Comparison of ENCODE assay signal across 7 mouse cellular contexts in genomic region chr7:132810879-132811278, GRCm38 (mm10). TPM values are rescaled to one million over a fixed set of nuclear protein-coding genes. Genes with fewer than 3 reads are reported as not detected.
DNase-seq lines count a peak whose midpoint lies in the region; ATAC-seq lines count a peak whose summit lies in the region.

No protein-coding gene starts in this region.

- intact Hi-C loops in gastrocnemius, postnatal 14 days (cut with DNase I; ENCODE audit: low total_unique reads) = loop anchor here (5.0 to 10.0 kb wide), 2 partner anchors 74 to 194 kb away; no protein-coding TSS in a partner anchor
- intact Hi-C loops in left cerebral cortex, postnatal 4 days (cut with DNase I) = loop anchor here (1.0 kb wide), 1 partner anchor 155 kb away; no protein-coding TSS in a partner anchor

- H3K36me3 ChIP-seq in intestine, embryonic 16.5 days (ENCODE audit: control insufficient read depth, insufficient read depth, low read length) = no peaks in the 10 kb centered on the region
- no peaks in the 10 kb centered on the region for H3K36me3 ChIP-seq in midbrain, embryonic 11.5 days (ENCODE audit: control insufficient read depth, insufficient read depth, low read length)

- 67% methylated on average over 1 of the region's 1 CpGs for WGBS in intestine, embryonic 16.5 days
- WGBS in midbrain, embryonic 11.5 days = 66% methylated on average over 1 of the region's 1 CpGs

- peaks cover 66% of the 10 kb centered on the region for H3K4me1 ChIP-seq in intestine, embryonic 16.5 days (ENCODE audit: control insufficient read depth, insufficient read depth, low read length)
- peaks cover 71% of the 10 kb centered on the region for H3K4me1 ChIP-seq in midbrain, embryonic 11.5 days (ENCODE audit: control insufficient read depth, insufficient read depth, low read length)

- peak overlapping the region; percentile 30; the same call in 1 of the 2 replicates for H3K4me2 ChIP-seq in intestine, embryonic 16.5 days (ENCODE audit: low read depth, low read length)
- peak overlapping the region; percentile 19; the same call in 1 of the 2 replicates for H3K4me2 ChIP-seq in midbrain, embryonic 11.5 days

- no peak overlapping the region for H3K9ac ChIP-seq in intestine, embryonic 16.5 days (ENCODE audit: low read depth, low read length)
- H3K9ac ChIP-seq in midbrain, embryonic 11.5 days (ENCODE audit: low read length) = no peak overlapping the region

- no peak overlapping the region for H3K4me3 ChIP-seq in intestine, embryonic 16.5 days (ENCODE audit: low read length)
- H3K4me3 ChIP-seq in midbrain, embryonic 11.5 days (ENCODE audit: low read depth, low read length) = no peak overlapping the region

- H3K27ac ChIP-seq in intestine, embryonic 16.5 days (ENCODE audit: low read length) = peak overlapping the region; percentile 70; the same call in 1 of the 2 replicates
- no peak overlapping the region for H3K27ac ChIP-seq in midbrain, embryonic 11.5 days (ENCODE audit: low read depth, low read length)

- DNase-seq in adrenal gland, adult 8-10 months = peak; percentile 87
- peak; percentile 95 for DNase-seq in embryo, embryonic 10.5 days (ENCODE audit: low spot score)
- DNase-seq in gastrocnemius, postnatal 14 days = peak; percentile 92
- DNase-seq in left cerebral cortex, postnatal 4 days = peak; percentile 95
- DNase-seq in midbrain, embryonic 11.5 days (ENCODE audit: low spot score, missing footprints) = peak; percentile 98
- DNase-seq in right cerebral cortex, postnatal 4 days = peak; percentile 95

- H3K27me3 ChIP-seq in intestine, embryonic 16.5 days (replicated peaks; ENCODE audit: control insufficient read depth, insufficient read depth, low read length) = no peaks in the 10 kb centered on the region
- no peaks in the 10 kb centered on the region for H3K27me3 ChIP-seq in midbrain, embryonic 11.5 days (ENCODE audit: control insufficient read depth, insufficient read depth, low read length)

- no peaks in the 10 kb centered on the region for H3K9me3 ChIP-seq in intestine, embryonic 16.5 days (ENCODE audit: control insufficient read depth, low read length)
- H3K9me3 ChIP-seq in midbrain, embryonic 11.5 days (ENCODE audit: control insufficient read depth, low read length) = no peaks in the 10 kb centered on the region

- peak; percentile 43 for ATAC-seq in intestine, embryonic 16.5 days
- peak; percentile 8; the same call in 1 of the 2 replicates for ATAC-seq in midbrain, embryonic 11.5 days (ENCODE audit: low FRiP score)

RNA-seq across cellular contexts. Expression of gene Fam53b, which starts 2.8 kb away (rescaled TPM):
- total RNA-seq in adrenal gland, adult 8-10 months (2022) = 100 to 1,000 TPM in 1 of 4 experiments, 10 to 100 TPM in 3; 84.3 to 115 (median 87.7) TPM
- 10 to 100 TPM; 19.5 to 24.1 TPM for total RNA-seq in gastrocnemius, postnatal 14 days (2021)
- polyA plus RNA-seq in intestine, embryonic 16.5 days (2015; fragmentation: Nextera tagmentation; extraction: Ambion mirVana) = 22.2 and 23.7 TPM in 2 replicates
- 10 to 100 TPM; 13.4 to 13.8 TPM for total RNA-seq in left cerebral cortex, postnatal 4 days (2021)
- polyA plus RNA-seq in midbrain, embryonic 11.5 days (2014; fragmentation: Nextera tagmentation; extraction: Ambion mirVana) = 17.0 and 17.5 TPM in 2 replicates

RNA-seq across cellular contexts. Expression of gene Eef1akmt2, which starts 41.6 kb away (rescaled TPM):
- 10 to 100 TPM; 25.1 to 38.6 (median 32.1) TPM for total RNA-seq in adrenal gland, adult 8-10 months (2022)
- 1 to 10 TPM; 7.5 to 7.8 TPM for total RNA-seq in gastrocnemius, postnatal 14 days (2021)
- polyA plus RNA-seq in intestine, embryonic 16.5 days (2015; fragmentation: Nextera tagmentation; extraction: Ambion mirVana) = 47.6 and 52.1 TPM in 2 replicates
- total RNA-seq in left cerebral cortex, postnatal 4 days (2021) = 10 to 100 TPM; 41.2 to 41.6 TPM
- polyA plus RNA-seq in midbrain, embryonic 11.5 days (2014; fragmentation: Nextera tagmentation; extraction: Ambion mirVana) = 90.3 and 100.0 TPM in 2 replicates

RNA-seq across cellular contexts. Expression of gene Abraxas2, which starts 48.1 kb away (rescaled TPM):
- total RNA-seq in adrenal gland, adult 8-10 months (2022) = 10 to 100 TPM; 30.5 to 39.6 (median 34.8) TPM
- 10 to 100 TPM; 18.3 to 20.2 TPM for total RNA-seq in gastrocnemius, postnatal 14 days (2021)
- polyA plus RNA-seq in intestine, embryonic 16.5 days (2015; fragmentation: Nextera tagmentation; extraction: Ambion mirVana) = 31.7 and 32.4 TPM in 2 replicates
- 10 to 100 TPM; 27.5 to 29.9 TPM for total RNA-seq in left cerebral cortex, postnatal 4 days (2021)
- polyA plus RNA-seq in midbrain, embryonic 11.5 days (2014; fragmentation: Nextera tagmentation; extraction: Ambion mirVana) = 38.7 and 41.8 TPM in 2 replicates
